Comparison of ENCODE assay signal across 8 mouse cellular contexts in the genomic region with DNA sequence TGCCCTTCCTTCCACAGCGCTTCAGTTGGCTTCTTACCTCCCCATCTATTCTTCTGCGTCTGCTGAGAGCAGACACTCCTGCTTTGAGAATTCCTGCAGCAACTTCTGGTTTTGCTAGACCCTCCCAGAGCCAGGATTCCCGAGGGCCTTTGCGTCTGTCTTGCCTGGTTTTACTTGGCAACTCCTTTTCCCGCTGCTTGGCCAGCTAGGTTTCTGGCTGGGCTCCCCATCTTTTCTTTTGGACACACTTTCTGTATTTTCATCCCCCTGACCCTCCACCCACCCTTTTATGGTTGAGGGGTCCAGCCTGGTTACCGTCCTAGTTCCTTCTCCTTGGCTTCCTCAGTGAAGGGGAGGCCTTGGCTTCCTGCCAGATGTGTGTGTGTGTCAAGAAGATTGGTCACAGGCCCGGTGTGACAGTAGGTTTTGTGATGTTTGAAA. TPM values are rescaled to one million over a fixed set of nuclear protein-coding genes. Genes with fewer than 3 reads are reported as not detected.
DNase-seq lines count a peak whose midpoint lies in the region; ATAC-seq lines count a peak whose summit lies in the region.

No protein-coding gene starts in this region.

- intact Hi-C loops in gastrocnemius, postnatal 14 days (cut with DNase I; ENCODE audit: low total_unique reads), result no loop called here

- DNase-seq in urinary bladder, postnatal 14 days (ENCODE audit: low spot score), result peak; percentile 17
- no peak for DNase-seq in urinary bladder, postnatal 10 days (ENCODE audit: low spot score)
- DNase-seq in gastrocnemius, postnatal 14 days, result peak; percentile 28
- peak; percentile 74 for DNase-seq in midbrain, embryonic 14.5 days
- no peak for DNase-seq in embryo, embryonic 9.5 days (ENCODE audit: extremely low spot score)

- no peak overlapping the region for H3K4me3 ChIP-seq in kidney, embryonic 14.5 days (ENCODE audit: low read length)
- no peak overlapping the region for H3K4me3 ChIP-seq in kidney, embryonic 15.5 days (replicated peaks)
- H3K4me3 ChIP-seq in midbrain, embryonic 14.5 days (replicated peaks; ENCODE audit: low read depth, low read length), result no peak overlapping the region

- no peak overlapping the region for H3K27ac ChIP-seq in kidney, embryonic 14.5 days (ENCODE audit: low read depth, low read length)
- H3K27ac ChIP-seq in kidney, embryonic 15.5 days, result no peak overlapping the region
- H3K27ac ChIP-seq in midbrain, embryonic 14.5 days (replicated peaks; ENCODE audit: low read depth, low read length), result 0 out of 2 replicates have a peak overlapping the region, but pooled peaks have one; percentile 27

- no peaks in the 10 kb centered on the region for H3K27me3 ChIP-seq in kidney, embryonic 14.5 days (ENCODE audit: control insufficient read depth, insufficient read depth, low read length)
- H3K27me3 ChIP-seq in kidney, embryonic 15.5 days, result no peaks in the 10 kb centered on the region
- H3K27me3 ChIP-seq in midbrain, embryonic 14.5 days (ENCODE audit: control insufficient read depth, insufficient read depth, low read length), result no peaks in the 10 kb centered on the region

- H3K4me2 ChIP-seq in kidney, embryonic 14.5 days (replicated peaks; ENCODE audit: low read depth, low read length), result no peak overlapping the region
- H3K4me2 ChIP-seq in kidney, embryonic 15.5 days, result no peak overlapping the region
- no peak overlapping the region for H3K4me2 ChIP-seq in midbrain, embryonic 14.5 days (ENCODE audit: low read length)

- H3K4me1 ChIP-seq in kidney, embryonic 14.5 days (ENCODE audit: control insufficient read depth, insufficient read depth, low read length), result peaks cover 8% of the 10 kb centered on the region; the same call in 1 of the 2 replicates
- H3K4me1 ChIP-seq in kidney, embryonic 15.5 days, result peaks cover 4% of the 10 kb centered on the region; the same call in 1 of the 2 replicates
- peaks cover 6% of the 10 kb centered on the region for H3K4me1 ChIP-seq in midbrain, embryonic 14.5 days (ENCODE audit: control insufficient read depth, insufficient read depth, low read length)

- H3K9ac ChIP-seq in kidney, embryonic 14.5 days (ENCODE audit: low read depth, low read length), result no peak overlapping the region
- H3K9ac ChIP-seq in kidney, embryonic 15.5 days, result no peak overlapping the region
- no peak overlapping the region for H3K9ac ChIP-seq in midbrain, embryonic 14.5 days (replicated peaks; ENCODE audit: low read length)

- no peaks in the 10 kb centered on the region for H3K9me3 ChIP-seq in kidney, embryonic 14.5 days (ENCODE audit: control insufficient read depth, low read length)
- H3K9me3 ChIP-seq in kidney, embryonic 15.5 days (replicated peaks), result no peaks in the 10 kb centered on the region
- no peaks in the 10 kb centered on the region for H3K9me3 ChIP-seq in midbrain, embryonic 14.5 days (ENCODE audit: control insufficient read depth, low read length)

- 50% methylated on average over 7 of the region's 7 CpGs for WGBS in kidney, embryonic 14.5 days
- WGBS in kidney, embryonic 15.5 days, result 45% methylated on average over 7 of the region's 7 CpGs
- WGBS in midbrain, embryonic 14.5 days, result 28% methylated on average over 7 of the region's 7 CpGs

- no peaks in the 10 kb centered on the region for H3K36me3 ChIP-seq in kidney, embryonic 14.5 days (ENCODE audit: control insufficient read depth, insufficient read depth, low read length)
- no peaks in the 10 kb centered on the region for H3K36me3 ChIP-seq in kidney, embryonic 15.5 days
- no peaks in the 10 kb centered on the region for H3K36me3 ChIP-seq in midbrain, embryonic 14.5 days (ENCODE audit: control insufficient read depth, insufficient read depth, low read length)

- ATAC-seq in kidney, embryonic 14.5 days (ENCODE audit: low FRiP score, low TSS enrichment), result 0 out of 2 replicates have a peak, but pooled peaks have one; percentile 28
- ATAC-seq in kidney, embryonic 15.5 days (replicated peaks; ENCODE audit: low FRiP score), result no peak
- peak; percentile 42; the same call in 1 of the 2 replicates for ATAC-seq in midbrain, embryonic 14.5 days (ENCODE audit: low FRiP score, low TSS enrichment)
- ATAC-seq in frontal cortex, adult (ENCODE audit: low TSS enrichment), result no peak; the same call in 1 of the 2 replicates

RNA-seq across cellular contexts. Expression of a gene that starts 26.0 kb away (rescaled TPM):
- 14.9 and 25.7 TPM in 2 replicates for polyA plus RNA-seq in kidney, embryonic 14.5 days (2014; fragmentation: Nextera tagmentation; extraction: Ambion mirVana)
- polyA plus RNA-seq in kidney, embryonic 15.5 days (2015; fragmentation: Nextera tagmentation; extraction: Ambion mirVana), result 21.1 and 22.0 TPM in 2 replicates
- total RNA-seq in gastrocnemius, postnatal 14 days (2021), result 1 to 10 TPM; 2.9 to 4.6 TPM
- polyA plus RNA-seq in midbrain, embryonic 14.5 days (2014; fragmentation: Nextera tagmentation; extraction: Ambion mirVana), result 29.1 and 37.3 TPM in 2 replicates

Comparison
In these comparisons a context has a peak if more than half of its experiments do, and no peak if none do; other contexts are left out.
1. ATAC-seq: peak in kidney, embryonic 14.5 days (single experiment) and midbrain, embryonic 14.5 days (single experiment); none in kidney, embryonic 15.5 days (single experiment) and frontal cortex, adult (single experiment).
2. DNase-seq: peak in urinary bladder, postnatal 14 days (single experiment), gastrocnemius, postnatal 14 days (single experiment) and midbrain, embryonic 14.5 days (single experiment); none in urinary bladder, postnatal 10 days (single experiment) and embryo, embryonic 9.5 days (single experiment).